Mouse (Mus musculus): ENCODE data around the gene Ccdc15. TPM values are rescaled to one million over a fixed set of nuclear protein-coding genes. Genes with fewer than 3 reads are reported as not detected.

Gene Ccdc15
- polyA plus RNA-seq, 1 experiment from 2014 or later: 3.3 TPM

Other genes starting within 250 kb of the Ccdc15 start
- gene Pknox2, start 201.0 kb downstream of the Ccdc15 start, polyA plus RNA-seq (2014; fragmentation: Nextera tagmentation; extraction: Ambion mirVana): 2.4 and 3.6 TPM in 2 replicates
- 10.7 and 11.1 TPM in 2 replicates for gene Tmem218, start 140.2 kb downstream of the Ccdc15 start, polyA plus RNA-seq (2014; fragmentation: Nextera tagmentation; extraction: Ambion mirVana)
- gene Slc37a2, start 92.7 kb downstream of the Ccdc15 start, polyA plus RNA-seq (2014; fragmentation: Nextera tagmentation; extraction: Ambion mirVana): 1.2 and 2.3 TPM in 2 replicates
- not detected in 2 replicates for gene Hepacam, start 18.9 kb upstream of the Ccdc15 start, polyA plus RNA-seq (2014; fragmentation: Nextera tagmentation; extraction: Ambion mirVana)
- gene Robo4, start 53.5 kb upstream of the Ccdc15 start, polyA plus RNA-seq (2014; fragmentation: Nextera tagmentation; extraction: Ambion mirVana): 10.4 and 11.3 TPM in 2 replicates
- gene Robo3, start 84.8 kb upstream of the Ccdc15 start, polyA plus RNA-seq (2014; fragmentation: Nextera tagmentation; extraction: Ambion mirVana): 0.15 and 0.16 TPM in 2 replicates
- gene Msantd2, start 140.9 kb upstream of the Ccdc15 start, polyA plus RNA-seq (2014; fragmentation: Nextera tagmentation; extraction: Ambion mirVana): 13.8 and 17.5 TPM in 2 replicates
- 78.2 and 81.9 TPM in 2 replicates for gene Esam, start 179.6 kb upstream of the Ccdc15 start, polyA plus RNA-seq (2014; fragmentation: Nextera tagmentation; extraction: Ambion mirVana)
- gene Vsig2, start 190.8 kb upstream of the Ccdc15 start, polyA plus RNA-seq (2014; fragmentation: Nextera tagmentation; extraction: Ambion mirVana): 0.74 and 1.6 TPM in 2 replicates
- gene Nrgn, start 204.5 kb upstream of the Ccdc15 start, polyA plus RNA-seq (2014; fragmentation: Nextera tagmentation; extraction: Ambion mirVana): 3.5 and 3.8 TPM in 2 replicates
- 12.0 and 12.7 TPM in 2 replicates for gene Siae, start 207.3 kb upstream of the Ccdc15 start, polyA plus RNA-seq (2014; fragmentation: Nextera tagmentation; extraction: Ambion mirVana)